Mouse (Mus musculus): ENCODE data around the gene Vps13d.
A peak's percentile ranks its signal among the peaks of the same experiment; 100 is the strongest.

Gene Vps13d

DNA sequence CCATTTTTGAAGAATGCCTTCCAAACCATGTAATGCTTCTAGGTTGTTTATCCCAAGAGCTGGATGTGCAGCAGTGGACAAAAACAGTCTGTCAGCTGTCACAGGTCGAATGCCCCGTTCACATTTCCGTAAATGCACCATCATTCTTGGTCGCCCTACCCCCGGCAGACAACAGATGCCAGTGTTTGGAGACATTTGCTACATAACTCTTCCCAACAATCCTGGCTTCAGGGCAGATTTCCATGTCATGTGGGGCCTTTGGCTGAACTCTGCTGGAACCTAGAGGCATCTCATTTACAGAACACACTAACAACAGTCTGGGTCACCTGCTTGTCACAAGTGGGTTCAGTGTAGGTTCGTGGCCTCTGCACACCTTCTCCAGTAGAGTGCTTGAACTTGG, 190.6 kb downstream of the Vps13d start:
- DNase-seq (ENCODE audit: low spot score in 2 of 2): no peak

DNA sequence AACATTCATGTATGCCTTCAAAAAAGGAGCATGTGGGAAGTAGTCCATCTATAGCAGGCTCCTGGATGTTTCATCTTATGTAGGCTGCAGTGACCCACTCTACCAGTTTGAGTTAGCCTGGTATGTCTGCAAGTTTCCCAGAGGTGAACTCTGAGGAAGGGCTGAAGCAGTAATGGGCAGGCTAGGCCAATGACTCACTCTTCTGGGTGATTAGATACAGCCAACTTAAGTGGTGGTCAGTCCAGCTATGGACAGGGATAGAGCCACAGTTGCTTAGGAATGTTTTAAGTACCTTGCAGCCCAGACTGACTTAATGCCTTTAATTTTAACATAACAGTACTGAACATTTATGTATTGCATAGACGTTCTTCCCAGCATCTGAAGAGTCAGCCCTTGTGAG, 192.1 kb downstream of the Vps13d start:
- no peak for DNase-seq (ENCODE audit: low spot score in 2 of 2)

DNA sequence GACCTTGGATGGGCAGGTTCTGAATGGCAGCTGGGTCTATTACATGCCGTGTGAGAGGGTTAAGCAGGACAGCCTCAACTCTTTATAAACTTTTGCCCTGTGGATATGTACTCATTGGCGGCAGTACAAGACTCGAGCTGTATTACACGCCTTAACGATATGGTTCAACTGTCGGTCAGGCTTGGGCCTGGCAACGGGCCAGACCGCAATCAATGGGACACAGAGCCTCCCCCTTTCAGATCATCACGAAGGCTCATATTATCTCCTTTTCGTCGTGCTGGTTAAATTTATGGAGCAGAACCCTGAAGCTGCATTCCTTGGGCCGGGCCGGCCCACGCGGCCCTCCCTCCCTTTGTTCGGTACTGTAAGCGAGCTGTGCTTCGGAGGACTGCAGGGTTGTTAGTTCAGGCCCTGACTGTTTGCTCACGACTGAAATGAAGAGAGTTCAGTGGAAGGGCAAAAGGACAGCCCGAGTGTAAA, 194.9 kb downstream of the Vps13d start:
- peak; percentile 61 to 70 for DNase-seq (ENCODE audit: low spot score in 2 of 2)

DNA sequence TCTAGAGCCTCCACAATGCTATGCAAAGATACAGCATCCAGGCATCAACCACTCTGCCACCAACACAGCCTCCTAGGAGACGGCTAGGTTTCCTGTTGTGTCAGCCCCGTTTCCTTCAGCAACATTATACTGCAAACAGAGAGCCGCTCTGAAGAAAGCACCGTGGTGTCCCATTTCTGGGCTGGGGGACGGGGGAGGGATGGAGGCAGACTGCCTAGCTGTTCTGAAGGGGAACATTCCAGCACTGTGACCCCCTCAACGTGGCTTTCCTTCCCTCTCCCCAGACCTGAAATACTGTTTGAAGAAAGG, 195.3 kb downstream of the Vps13d start:
- no peak for DNase-seq (ENCODE audit: low spot score in 2 of 2)

DNA sequence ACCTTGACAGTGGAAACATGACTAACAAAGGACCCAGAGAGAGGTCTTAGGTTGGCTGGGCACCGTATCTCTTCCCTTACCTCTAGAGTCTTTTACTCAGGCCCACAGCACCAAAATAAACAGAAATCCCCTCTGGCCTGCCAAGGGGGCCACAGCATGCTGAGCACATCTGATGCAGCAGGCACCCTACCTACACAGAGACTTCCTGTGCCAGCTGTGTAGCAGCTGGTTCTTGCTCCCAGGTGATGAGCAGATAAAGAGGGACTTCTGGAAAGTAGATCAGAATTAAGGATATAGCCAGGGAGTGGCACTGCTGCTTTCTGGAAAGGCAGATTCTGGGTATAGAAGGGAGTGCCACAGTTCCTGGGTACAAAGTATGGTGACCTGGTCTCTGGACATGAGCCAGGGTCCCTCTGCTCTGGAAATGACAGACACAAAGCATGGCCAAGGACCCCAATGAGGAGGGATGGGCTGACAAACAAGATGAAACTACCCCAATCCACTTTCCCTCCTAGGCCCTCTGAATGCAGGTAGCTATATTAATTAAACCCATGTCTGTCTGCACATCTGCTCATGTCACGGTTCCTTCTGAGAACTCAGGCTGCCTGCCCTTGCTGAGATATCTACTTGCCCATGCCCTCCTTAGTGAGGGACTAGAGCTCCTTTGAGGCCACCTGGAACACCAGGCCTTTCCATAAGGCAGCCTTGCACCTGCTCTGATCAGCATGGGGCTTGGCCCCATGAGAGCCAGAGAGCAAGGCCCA, 195.8 kb downstream of the Vps13d start:
- no peak for DNase-seq (ENCODE audit: low spot score in 2 of 2)

DNA sequence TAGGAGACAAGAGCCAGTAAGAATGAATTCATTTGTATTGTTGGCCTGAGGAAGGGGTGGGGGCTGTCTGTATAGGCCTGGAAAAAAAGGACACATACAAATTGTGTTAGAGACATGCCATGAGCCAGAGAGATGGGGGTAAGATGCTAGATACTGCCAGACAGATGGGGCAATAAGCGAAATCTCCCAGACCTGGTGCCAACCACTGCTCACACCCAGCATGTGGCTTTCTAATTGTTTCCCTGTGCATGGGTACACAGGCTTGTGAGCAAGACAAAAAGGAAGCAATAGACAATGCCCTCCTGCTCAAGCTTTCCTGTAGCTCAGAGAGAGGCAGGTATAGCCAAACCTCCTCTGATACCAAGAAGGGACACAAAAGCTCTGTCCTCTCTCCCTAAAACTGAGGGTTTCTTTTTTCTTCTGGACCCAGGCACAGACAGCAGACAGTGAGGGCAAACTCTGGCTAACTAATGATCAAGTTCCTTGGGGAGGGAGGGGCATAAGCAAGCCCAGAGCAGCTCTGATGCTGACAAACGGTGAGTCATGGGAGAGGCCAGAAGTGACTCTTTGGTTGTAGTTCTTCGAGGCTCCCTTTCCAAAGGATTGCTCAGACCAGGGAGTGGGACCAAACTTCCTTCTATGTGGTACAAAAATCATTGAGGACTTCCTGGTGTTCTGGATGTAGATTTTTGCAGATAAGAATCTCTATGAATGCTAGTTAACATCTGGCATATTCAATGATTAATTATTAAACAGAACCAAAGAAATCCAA, 196.7 kb downstream of the Vps13d start:
- DNase-seq (ENCODE audit: low spot score in 2 of 2): no peak

DNA sequence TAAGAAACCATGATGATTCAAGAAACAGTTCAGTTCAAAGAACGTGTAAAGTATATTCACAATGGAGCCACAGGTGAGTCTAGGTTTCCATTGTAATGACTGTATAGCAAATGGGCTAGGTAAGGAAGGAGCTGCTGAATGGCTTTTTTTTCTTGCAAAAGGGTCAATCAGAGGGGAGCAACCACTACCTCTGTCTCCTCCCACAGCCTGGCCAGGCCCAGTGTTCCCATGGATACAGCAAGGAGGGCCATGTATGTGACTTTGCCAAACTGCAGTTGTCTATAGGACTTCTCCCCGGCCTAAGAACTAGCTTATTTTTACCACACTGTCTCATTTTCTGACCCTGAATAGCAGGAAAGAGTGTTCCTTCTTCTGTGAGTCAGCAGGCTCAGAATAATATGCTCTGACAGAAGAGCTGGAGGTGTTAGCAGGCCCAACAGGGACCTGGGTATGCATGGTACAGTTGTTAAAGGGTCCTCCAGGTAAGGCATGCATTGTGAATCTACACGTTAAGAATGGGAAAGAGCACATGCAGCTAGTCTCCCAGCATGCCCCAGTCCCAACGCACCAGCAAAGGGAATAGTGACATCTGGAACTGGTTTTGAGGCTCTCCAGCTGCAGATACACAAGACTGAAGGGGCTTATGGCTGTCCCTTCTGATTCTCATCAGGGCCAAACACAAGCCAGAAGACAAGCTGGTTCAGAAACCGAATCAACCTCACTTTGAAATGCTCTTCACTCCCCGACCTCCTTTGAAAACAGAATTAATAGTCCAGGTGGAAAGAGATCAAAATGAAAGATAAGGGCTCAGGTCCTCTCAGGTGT, 197.6 kb downstream of the Vps13d start:
- no peak for DNase-seq (ENCODE audit: low spot score in 2 of 2)

DNA sequence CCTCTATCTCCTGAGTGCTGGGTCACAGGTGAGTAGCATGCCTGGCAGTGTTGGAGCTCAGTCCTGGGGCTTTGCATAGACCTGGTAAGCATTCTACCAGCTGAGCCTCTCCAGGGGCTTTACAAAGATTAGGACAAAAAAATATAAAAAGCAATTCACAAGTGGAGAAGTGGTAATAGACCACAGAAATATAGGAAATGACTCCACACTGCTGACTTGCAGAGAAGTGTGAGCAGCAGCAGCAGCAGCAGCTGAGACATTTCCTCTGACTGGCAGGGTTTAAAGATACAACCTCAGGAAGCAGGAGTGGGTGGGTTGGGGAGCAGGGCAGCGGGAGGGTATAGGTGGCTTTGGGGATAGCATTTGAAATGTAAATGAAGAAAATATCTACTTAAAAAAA, 199.0 kb downstream of the Vps13d start:
- no peak for DNase-seq (ENCODE audit: low spot score in 2 of 2)

DNA sequence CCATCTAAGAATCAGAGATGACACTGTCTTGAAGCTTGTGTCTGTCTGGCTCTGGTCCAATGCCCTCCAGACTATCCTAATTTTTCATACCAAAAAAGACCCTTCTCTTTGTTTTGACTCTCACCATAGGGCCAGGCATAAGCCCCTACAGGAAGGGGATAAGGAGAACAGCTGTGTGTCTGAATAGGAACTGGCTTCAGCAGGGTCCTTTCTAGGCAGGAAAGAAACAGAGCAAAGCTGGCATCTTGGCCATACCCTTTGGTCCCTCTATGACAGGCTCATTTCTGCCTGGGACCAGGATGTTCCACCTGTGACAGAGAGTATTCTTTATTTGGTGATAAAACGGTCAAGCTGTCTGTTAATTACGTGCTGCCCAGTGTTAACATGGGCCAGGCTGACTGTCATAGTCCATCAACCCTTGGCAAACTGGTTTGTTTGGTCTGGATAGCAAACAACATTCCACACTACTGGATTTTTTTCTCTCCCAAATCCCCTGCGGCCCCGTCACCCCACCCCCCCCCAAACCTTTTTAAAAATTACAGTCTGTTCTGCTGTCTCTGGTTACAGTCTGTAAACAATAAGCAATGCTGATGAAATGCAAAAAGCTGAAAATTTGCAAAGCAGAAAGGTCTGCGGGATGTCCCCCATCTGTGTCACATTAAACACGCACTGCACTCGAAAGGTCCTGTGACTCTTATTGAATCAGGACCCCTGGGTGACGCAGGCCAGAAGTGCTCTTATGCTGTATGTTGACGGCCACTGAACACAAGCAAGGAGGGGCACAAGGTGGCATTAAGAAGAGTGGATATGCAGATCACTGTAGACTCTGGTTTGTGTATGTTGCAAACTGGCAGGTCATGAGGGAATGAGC, 201.5 kb downstream of the Vps13d start:
- DNase-seq (ENCODE audit: low spot score in 2 of 2): no peak

DNA sequence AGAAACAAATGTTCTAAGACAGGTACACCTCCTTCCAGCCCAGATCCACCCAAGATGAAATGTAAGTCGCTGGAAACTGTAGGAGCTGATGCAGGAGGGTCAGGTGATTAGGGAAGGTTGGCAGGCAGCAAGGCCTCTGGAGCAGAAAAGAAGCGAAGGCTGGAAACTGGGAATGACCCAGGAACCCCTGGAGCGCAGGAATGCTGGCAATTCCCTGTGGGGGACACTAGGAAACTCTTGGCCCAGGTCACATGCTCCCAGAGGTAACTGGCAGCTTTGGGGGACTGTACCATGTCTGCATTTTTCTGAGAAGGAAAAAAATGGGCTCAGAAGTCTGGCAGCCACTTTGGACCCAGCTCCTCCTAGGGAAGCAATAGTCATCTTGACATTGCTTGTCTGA, 202.4 kb downstream of the Vps13d start:
- no peak for DNase-seq (ENCODE audit: low spot score in 2 of 2)

DNA sequence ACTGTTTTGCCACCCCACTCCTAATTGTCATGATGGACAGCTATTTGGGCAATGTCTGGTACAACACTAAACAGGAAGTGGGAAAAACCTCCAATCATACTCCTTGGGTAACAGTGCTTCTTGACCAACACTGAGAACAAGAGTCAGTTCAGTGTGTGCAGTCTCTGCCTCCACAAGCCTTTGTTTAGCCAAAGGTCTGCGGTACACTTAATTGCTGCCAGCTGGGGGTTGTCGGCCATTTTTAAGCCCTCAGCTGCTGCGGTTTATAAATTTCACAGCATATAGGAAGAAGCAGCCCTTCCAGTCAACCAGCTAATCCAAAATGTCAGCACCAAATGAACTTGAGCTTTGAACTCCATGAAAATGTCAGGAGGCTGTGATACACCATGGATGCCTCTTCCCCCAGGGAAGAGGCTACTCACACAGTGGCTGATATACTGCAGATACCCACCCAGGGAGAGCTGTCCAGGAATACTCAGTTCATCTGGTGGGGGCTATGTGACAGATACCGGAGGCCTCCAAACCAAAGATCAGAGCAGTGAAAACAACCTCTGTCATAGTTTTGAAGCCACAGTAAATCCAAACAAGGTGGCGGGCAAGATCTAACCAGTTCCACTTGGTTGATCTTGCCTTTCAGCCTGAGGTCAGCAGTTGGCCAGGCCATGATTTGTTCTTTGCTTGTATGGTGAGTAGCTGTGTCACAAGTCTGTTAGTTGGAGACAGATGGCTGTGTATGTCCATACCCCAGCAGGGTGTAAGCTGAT, 206.2 kb downstream of the Vps13d start:
- DNase-seq (ENCODE audit: low spot score in 2 of 2): no peak

DNA sequence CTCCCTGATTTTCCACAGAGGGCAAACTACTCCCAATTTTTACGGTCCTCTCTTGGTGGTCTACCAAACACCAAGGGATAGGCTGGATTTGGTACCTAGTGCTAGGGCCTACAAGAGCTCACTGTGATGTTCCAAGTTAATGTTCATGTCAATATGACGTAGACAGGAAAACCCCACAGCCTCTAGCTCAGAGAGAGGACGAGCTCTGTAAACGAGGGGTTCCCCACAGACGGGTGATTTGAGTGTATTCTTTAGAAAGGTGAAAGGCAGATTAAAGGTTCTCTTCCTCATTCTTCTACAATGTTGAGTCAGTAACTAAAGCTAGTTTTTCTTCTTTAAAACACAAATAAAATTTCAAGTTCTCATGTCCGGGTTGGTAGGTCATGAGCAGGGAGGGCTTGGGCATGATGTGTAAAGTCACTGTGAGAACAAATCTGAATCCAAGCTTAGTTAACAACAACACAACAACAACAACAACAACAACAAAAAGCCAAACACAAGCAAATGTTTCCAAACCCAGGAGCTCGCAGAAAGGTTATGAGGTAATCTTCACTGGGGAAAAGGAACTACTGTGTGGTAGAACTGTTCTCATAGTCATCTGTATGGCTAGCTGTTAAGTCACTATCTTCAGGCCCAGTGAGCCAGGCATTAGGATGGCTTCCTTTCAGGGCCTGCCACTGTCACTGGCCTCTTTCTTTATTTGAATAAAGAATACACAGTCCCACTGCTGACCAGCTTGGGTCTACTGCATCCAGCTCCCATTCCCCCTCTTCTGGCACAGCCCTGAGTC, 208.6 kb downstream of the Vps13d start:
- DNase-seq (ENCODE audit: low spot score in 2 of 2): no peak

DNA sequence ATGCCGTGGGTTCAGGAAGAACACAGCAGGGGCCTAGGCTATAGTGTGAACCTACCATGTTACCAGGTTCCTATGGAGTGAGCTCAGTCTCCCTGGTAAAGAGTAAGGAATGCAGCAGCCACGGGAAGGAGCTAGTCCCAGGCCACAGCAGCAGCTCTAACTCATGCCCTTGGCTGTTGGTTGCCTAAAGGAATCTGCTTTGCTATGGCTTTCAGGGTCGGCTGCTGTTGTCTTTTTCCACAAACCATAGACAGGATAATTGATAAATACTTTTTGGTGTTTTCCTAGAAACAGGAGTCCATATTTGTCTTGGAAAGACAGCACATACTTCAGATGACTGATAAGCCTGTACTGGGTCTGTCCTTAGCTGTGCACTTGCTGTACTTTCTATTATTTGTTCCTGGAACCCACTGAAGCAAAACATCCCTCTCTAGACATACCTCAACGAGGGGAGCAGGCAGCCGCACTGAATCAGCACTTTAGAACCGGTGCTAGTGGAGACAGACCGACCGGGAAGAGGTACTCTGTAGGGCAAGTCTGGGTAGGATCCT, 210.9 kb downstream of the Vps13d start:
- DNase-seq (ENCODE audit: low spot score in 2 of 2): no peak

DNA sequence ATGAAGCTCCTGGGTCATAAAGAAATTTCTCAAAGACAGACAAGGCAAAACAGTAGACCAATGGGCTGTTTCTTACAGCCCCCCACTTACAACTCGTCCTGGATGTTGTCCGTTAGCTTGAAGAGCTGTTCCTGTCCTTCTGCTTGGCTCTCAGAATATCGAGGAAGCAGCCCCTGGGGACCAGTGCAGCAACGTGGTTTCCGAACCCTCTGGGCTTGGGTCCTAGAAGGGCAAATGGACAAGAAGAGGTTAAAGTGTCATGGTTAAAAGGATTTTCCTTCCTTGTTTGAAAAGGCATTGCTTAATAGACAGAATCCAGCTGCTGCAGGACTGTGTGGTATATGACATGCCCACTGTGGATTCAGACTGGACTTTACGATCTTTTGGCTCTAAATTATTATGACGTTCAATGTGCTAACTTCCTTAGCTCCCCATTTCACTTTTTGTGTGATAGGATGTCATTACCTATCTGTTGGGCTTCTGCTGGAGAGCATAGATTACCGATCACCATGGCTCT, 211.5 kb downstream of the Vps13d start:
- DNase-seq (ENCODE audit: low spot score in 2 of 2): no peak

DNA sequence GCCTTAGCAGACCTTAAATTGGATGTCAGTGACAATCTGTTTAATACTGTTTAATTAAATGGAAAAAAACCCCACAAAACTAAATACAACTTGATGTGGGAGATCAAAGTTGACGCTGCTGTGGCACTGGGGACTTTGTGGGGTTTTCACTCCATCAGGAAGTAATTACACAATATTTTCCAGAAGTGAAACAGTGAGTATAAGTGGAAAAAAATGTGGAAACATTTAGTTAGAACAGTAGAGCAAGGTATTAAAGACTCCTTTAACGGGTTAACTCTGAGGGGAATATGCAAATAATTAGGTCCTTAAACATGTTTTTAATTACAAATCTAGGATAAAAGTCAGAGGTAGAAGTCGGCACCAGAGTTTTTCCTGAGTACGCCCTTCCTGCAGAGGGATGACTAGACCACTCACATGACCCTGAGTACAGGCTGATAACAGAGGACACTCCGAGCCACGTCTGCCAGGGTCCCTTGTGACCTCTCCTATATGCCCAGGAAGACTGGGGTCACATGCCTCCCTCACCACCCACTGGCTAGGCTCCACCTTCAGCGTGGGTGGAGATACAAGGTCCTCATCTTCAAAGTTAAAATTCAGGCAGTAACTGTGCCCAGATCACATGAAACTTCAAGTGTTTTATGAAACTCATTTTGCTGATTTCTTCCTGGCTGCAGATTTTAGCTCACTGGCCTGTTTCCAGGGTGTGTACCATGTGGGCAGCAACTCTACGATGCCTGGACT, 213.8 kb downstream of the Vps13d start:
- peak in 1 of 2 experiments; percentile 12 for DNase-seq (ENCODE audit: low spot score in 2 of 2)

DNA sequence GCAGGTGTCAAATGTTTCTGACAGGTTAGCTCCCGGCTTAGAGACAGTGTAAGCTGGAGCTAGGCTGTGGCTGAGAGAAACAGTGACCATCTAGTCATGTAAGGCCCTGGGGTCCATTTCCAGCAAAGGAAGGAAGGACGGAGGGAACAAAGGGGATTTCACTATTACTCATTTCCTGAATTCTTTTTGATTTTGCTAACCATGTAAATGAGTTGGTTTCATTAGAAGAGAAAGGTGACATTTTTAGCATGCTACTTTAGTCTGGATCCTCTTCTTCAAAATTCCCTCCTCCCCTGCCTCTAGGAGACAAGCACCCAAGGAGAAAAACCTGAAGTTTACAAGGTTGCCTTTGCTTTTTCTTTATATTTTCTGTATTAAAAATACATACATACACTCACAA, 214.7 kb downstream of the Vps13d start:
- no peak for DNase-seq (ENCODE audit: low spot score in 2 of 2)

DNA sequence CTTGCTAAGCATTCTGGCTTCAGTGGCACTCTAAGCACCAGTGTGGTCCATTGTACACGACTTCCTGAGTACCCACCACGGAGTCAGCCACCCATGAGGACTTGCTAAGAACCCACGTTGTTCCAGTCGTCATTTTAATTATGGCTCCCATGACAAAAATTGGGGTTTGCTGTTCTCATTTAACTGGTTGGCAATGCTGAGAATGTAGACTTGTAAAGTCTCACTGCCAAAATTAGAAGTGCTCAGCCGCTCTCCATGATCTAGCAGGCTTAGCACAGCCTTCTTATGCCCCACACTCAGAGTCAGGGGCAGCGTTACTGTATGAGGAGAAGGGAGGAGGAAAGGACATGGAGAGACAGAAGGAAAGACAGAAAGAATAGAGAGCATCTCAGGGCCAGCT, 216.8 kb downstream of the Vps13d start:
- no peak for DNase-seq (ENCODE audit: low spot score in 2 of 2)

DNA sequence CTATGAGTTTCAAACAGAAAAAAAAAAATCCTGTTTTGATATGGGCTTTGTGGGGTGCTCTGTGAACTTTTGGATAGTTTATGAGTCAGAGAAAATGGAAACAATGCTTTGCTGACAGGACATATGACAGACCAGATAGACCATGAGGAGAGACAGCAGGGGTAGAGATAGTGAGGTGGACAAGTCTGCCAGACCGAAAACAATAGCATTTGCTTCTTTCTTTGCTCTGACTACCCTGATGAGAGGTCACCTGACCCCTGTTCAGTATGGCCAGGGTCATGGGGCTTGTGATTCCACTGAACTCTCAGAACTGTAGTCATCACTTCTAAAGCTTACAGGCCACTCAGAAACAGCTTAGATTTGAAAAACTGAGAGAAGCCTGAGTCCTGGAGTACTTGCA, 217.7 kb downstream of the Vps13d start:
- DNase-seq (ENCODE audit: low spot score in 2 of 2): no peak

DNA sequence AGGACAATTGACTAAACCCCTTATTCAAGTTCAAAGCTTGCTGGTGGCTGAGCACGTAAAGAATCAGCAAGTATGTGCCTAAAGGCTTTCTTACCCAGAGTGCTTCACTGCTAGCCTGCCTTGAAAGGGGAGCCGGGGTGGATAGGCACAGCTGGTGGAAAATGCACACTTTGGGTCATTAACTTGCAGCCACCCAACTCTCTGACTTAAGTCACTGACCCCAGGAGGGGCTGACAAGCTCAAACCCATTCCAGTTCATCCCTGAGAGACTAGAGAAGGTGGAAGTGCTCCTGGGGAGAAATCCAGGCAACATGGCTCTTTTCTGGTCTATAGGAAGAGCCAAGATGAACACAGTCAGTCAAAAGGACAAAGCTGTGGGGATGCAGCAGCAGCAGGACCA, 219.3 kb downstream of the Vps13d start:
- no peak for DNase-seq (ENCODE audit: low spot score in 2 of 2)

Data from spleen, postnatal 14 days (tissue).